10 mouse cellular contexts compared by ENCODE assay signal in the genomic region with DNA sequence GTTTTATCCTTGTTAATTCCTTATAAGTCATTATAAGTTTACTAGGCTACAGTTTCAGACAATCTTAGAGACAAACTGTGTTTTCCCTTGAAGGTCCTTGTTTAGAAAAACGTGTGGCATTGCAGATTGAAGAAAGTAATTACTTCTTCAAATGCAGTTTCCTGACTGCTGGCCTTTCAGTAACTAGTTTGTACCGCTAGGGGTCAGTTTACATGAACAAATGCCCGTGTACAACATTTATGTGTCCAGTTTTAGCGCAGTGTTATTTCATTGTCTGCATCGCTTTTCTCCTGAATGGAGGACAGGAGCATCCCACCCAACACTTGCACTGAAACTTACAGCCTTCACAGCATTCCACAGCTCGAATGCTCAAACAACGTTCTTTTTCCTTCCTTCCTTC.
A peak's percentile ranks its signal among the peaks of the same experiment; 100 is the strongest.
DNase-seq lines count a peak whose midpoint lies in the region; ATAC-seq and TF ChIP-seq lines count a peak whose summit lies in the region.
"Had no signal": no experiment of that assay in that cellular context is flagged by ENCODE, and none has a peak within 500 bp of the region (broad histone marks: within the 10 kb centered on the region; RNA-seq: fewer than 3 reads in every experiment).

No protein-coding gene starts in this region.

- 31% methylated on average over 7 of the region's 7 CpGs for WGBS in heart, embryonic 13.5 days
- WGBS in lung, postnatal 0 days, result 35% methylated on average over 7 of the region's 7 CpGs

- no peaks in the 10 kb centered on the region for H3K27me3 ChIP-seq in heart, embryonic 13.5 days (replicated peaks)
- no peaks in the 10 kb centered on the region for H3K27me3 ChIP-seq in lung, postnatal 0 days (replicated peaks; ENCODE audit: insufficient read depth, low read length)
- H3K27me3 ChIP-seq: limb, embryonic 15.5 days had no signal

- no peak for TF ChIP-seq EP300 in lung, postnatal 0 days (IDR thresholded peaks at IDR 0.05)

- H3K4me2 ChIP-seq in heart, embryonic 13.5 days, result peak overlapping the region; percentile 24; the same call in 1 of the 2 replicates
- no peak overlapping the region for H3K4me2 ChIP-seq in lung, postnatal 0 days (replicated peaks; ENCODE audit: low read depth, low read length)
- H3K4me2 ChIP-seq: limb, embryonic 15.5 days had no signal

- H3K36me3 ChIP-seq in heart, embryonic 13.5 days, result no peaks in the 10 kb centered on the region
- H3K36me3 ChIP-seq in lung, postnatal 0 days (ENCODE audit: insufficient read depth, low read length), result no peaks in the 10 kb centered on the region
- H3K36me3 ChIP-seq: limb, embryonic 15.5 days had no signal

- intact Hi-C loops in heart, postnatal 25 days (cut with DNase I), result loop anchor here (10.0 kb wide), 1 partner anchor 1730 kb away; no protein-coding TSS in a partner anchor

- H3K4me3 ChIP-seq in heart, embryonic 13.5 days, result no peak overlapping the region
- no peak overlapping the region for H3K4me3 ChIP-seq in lung, postnatal 0 days (ENCODE audit: low read depth, low read length)
- H3K4me3 ChIP-seq: limb, embryonic 15.5 days had no signal

- H3K9me3 ChIP-seq in heart, embryonic 13.5 days, result no peaks in the 10 kb centered on the region
- H3K9me3 ChIP-seq in lung, postnatal 0 days (ENCODE audit: low read length), result no peaks in the 10 kb centered on the region
- H3K9me3 ChIP-seq: limb, embryonic 15.5 days had no signal

- no peak for DNase-seq in heart, postnatal 25 days (ENCODE audit: low spot score)
- DNase-seq in lung, postnatal 0 days (ENCODE audit: low spot score), result peak; percentile 47
- DNase-seq in lung, postnatal 25 days (ENCODE audit: low spot score), result no peak
- DNase-seq in cerebellum, adult 11 months, result peak; percentile 16
- peak; percentile 61 for DNase-seq in retina, embryonic 14.5 days (ENCODE audit: low spot score)
- no peak for DNase-seq in T-cell, adult 2 months (ENCODE audit: low spot score)
- DNase-seq: gastrocnemius, postnatal 14 days had no signal

- H3K27ac ChIP-seq in heart, embryonic 13.5 days (replicated peaks), result no peak overlapping the region
- H3K27ac ChIP-seq in lung, postnatal 0 days (ENCODE audit: low read length), result no peak overlapping the region
- H3K27ac ChIP-seq: limb, embryonic 15.5 days had no signal

- ATAC-seq in heart, embryonic 13.5 days (ENCODE audit: extremely low read depth, insufficient number of reproducible peaks, low FRiP score, low TSS enrichment), result no peak
- ATAC-seq in lung, postnatal 0 days, result no peak
- ATAC-seq in monocyte, adult 5-6 weeks (replicated peaks; ENCODE audit: insufficient number of reproducible peaks, low FRiP score, low TSS enrichment, poor library complexity, severe bottlenecking), result no peak

- TF ChIP-seq CTCF in lung, postnatal 0 days (IDR thresholded peaks at IDR 0.05), result peak; percentile 66

- H3K4me1 ChIP-seq in heart, embryonic 13.5 days, result no peaks in the 10 kb centered on the region
- H3K4me1 ChIP-seq in lung, postnatal 0 days (ENCODE audit: insufficient read depth, low read depth, low read length), result no peaks in the 10 kb centered on the region
- H3K4me1 ChIP-seq: limb, embryonic 15.5 days had no signal

- H3K9ac ChIP-seq in heart, embryonic 13.5 days, result no peak overlapping the region
- H3K9ac ChIP-seq in lung, postnatal 0 days (replicated peaks; ENCODE audit: low read depth), result no peak overlapping the region
- H3K9ac ChIP-seq: limb, embryonic 15.5 days had no signal

Comparison
In these comparisons a context has a peak if more than half of its experiments do, and no peak if none do; other contexts are left out.
1. DNase-seq: peak in lung, postnatal 0 days (single experiment), cerebellum, adult 11 months (single experiment) and retina, embryonic 14.5 days (single experiment); none in heart, postnatal 25 days (single experiment), lung, postnatal 25 days (single experiment) and T-cell, adult 2 months (single experiment).